Mouse (Mus musculus) ES-E14 (cell line): ENCODE data around the gene Ptprn2.

ENCODE experiments used
- CHD2 ChIP-seq: IDR thresholded peaks from 2 replicates; pipeline ENCODE4 v1.6.1; 2014; ENCODE audit warnings: mild to moderate bottlenecking, low read depth, low read length, inconsistent platforms
- ZNF384 ChIP-seq: IDR thresholded peaks from 2 replicates; pipeline ENCODE4 v1.6.1; 2012; ENCODE audit warnings: low read depth, low read length, inconsistent platforms

DNA sequence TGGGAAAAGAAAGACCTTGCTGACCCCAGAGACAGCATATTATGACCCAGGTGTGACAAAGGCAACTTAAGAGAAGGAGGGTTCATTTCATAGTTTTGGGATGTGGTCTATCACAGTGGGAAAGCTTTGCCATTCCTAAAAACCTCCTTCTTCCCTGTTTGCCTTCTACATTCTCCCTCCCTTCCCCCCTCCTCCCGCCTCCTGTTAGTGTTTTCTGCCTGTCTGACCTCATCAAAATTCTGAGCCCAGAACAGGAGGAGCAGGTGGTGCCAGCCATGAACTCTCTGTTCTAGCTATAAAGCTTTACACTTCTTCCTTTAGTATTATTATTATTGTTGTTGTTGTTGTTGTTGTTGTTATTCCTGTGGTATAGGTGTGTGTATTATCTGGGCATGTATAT lies 3.6 kb upstream of the Ptprn2 start:
- TF ChIP-seq CHD2 = no peak
- TF ChIP-seq ZNF384 = no peak
